Mouse (Mus musculus): Measurements from ENCODE around the gene Ifnl2. TPM values are rescaled to one million over a fixed set of nuclear protein-coding genes. Genes with fewer than 3 reads are reported as not detected.

Gene Ifnl2
- total and polyA plus RNA-seq, 3 experiments = not detected

GRCm38 (mm10) chr7:28557708-28558107, 47.5 kb upstream of the Ifnl2 start:
- DNase-seq (ENCODE audit: low read depth, low spot score) = no peak
- Histone ChIP-seq H3K4me3 (ENCODE audit: control insufficient read depth in 1 of 2, insufficient read depth in 1 of 2, low read depth in 2 of 2, low read length in 2 of 2) (no peak overlapping the region), H3K36me3 (ENCODE audit: control insufficient read depth in 1 of 2, insufficient read depth in 2 of 2, low read length in 2 of 2) (no peaks in the 10 kb centered on the region), H3K27ac (ENCODE audit: control insufficient read depth, low read depth, low read length) (no peak overlapping the region), H3K9ac (ENCODE audit: control insufficient read depth, low read depth, low read length, poor library complexity, severe bottlenecking) (no peak overlapping the region), H3K27me3 (ENCODE audit: control insufficient read depth in 1 of 2, insufficient read depth in 2 of 2, low read length in 2 of 2) (no peaks in the 10 kb centered on the region), H3K4me1 (ENCODE audit: control insufficient read depth in 1 of 2, insufficient read depth in 2 of 2, low read length in 2 of 2) (no peaks in the 10 kb centered on the region), H3K79me2 (ENCODE audit: control insufficient read depth, insufficient read depth, low read length, poor library complexity) (no peaks in the 10 kb centered on the region), H3K9me3 (replicated peaks; ENCODE audit: insufficient read depth, low read length) (no peaks in the 10 kb centered on the region)
- TF ChIP-seq TAL1 (IDR thresholded peaks at IDR 0.05; ENCODE audit: low read length) = 0 out of 2 replicates have a peak, but pooled peaks have one; percentile 4
- no peak for TF ChIP-seq NELFE (IDR thresholded peaks at IDR 0.05; ENCODE audit: low read depth, low read length)

- DNase-seq (ENCODE audit: low read depth, low spot score) = no peak
- H3K79me2 ChIP-seq (ENCODE audit: control insufficient read depth, insufficient read depth, low read length, poor library complexity) = no peaks in the 10 kb centered on the region
- no peak overlapping the region for H3K9ac ChIP-seq (ENCODE audit: control insufficient read depth, low read depth, low read length, poor library complexity, severe bottlenecking)
- TF ChIP-seq ZNF384 (IDR thresholded peaks at IDR 0.05; ENCODE audit: low read depth, low read length) = no peak
- TF ChIP-seq CHD1 (IDR thresholded peaks at IDR 0.05; ENCODE audit: low read depth, low read length) = no peak
- TF ChIP-seq POLR2AphosphoS2 (IDR thresholded peaks at IDR 0.05; ENCODE audit: low read length) = no peak
- no peak for TF ChIP-seq GATA1 (IDR thresholded peaks at IDR 0.05; ENCODE audit: low read depth, low read length)
- no peak for TF ChIP-seq SIN3A (IDR thresholded peaks at IDR 0.05; ENCODE audit: low read length)
- TF ChIP-seq SMC3 (IDR thresholded peaks at IDR 0.05; ENCODE audit: low read depth, low read length) = no peak
- no peaks in the 10 kb centered on the region for H3K27me3 ChIP-seq (ENCODE audit: control insufficient read depth in 1 of 2, insufficient read depth in 2 of 2, low read length in 2 of 2)
- no peak overlapping the region for H3K27ac ChIP-seq (ENCODE audit: control insufficient read depth, low read depth, low read length)
- no peaks in the 10 kb centered on the region for H3K4me1 ChIP-seq (ENCODE audit: control insufficient read depth in 1 of 2, insufficient read depth in 2 of 2, low read length in 2 of 2)
- H3K9me3 ChIP-seq (replicated peaks; ENCODE audit: insufficient read depth, low read length) = no peaks in the 10 kb centered on the region
- H3K36me3 ChIP-seq (ENCODE audit: control insufficient read depth in 1 of 2, insufficient read depth in 2 of 2, low read length in 2 of 2) = no peaks in the 10 kb centered on the region
- no peak overlapping the region for H3K4me3 ChIP-seq (ENCODE audit: control insufficient read depth in 1 of 2, insufficient read depth in 1 of 2, low read depth in 2 of 2, low read length in 2 of 2)
These were observed 46.8 kb upstream of the Ifnl2 start for GRCm38 (mm10) chr7:28557069-28557468.

GRCm38 (mm10) chr7:28555939-28556535, 45.8 kb upstream of the Ifnl2 start:
- 0 out of 4 replicates have a peak, but pooled peaks cover 0 to under 1% of the 10 kb centered on the region in 2 experiments for H3K27me3 ChIP-seq (ENCODE audit: control insufficient read depth in 1 of 2, insufficient read depth in 2 of 2, low read length in 2 of 2)
- H3K79me2 ChIP-seq (ENCODE audit: control insufficient read depth, insufficient read depth, low read length, poor library complexity) = no peaks in the 10 kb centered on the region
- H3K27ac ChIP-seq (ENCODE audit: control insufficient read depth, low read depth, low read length) = no peak overlapping the region
- no peaks in the 10 kb centered on the region for H3K9me3 ChIP-seq (replicated peaks; ENCODE audit: insufficient read depth, low read length)
- no peak overlapping the region for H3K4me3 ChIP-seq (ENCODE audit: control insufficient read depth in 1 of 2, insufficient read depth in 1 of 2, low read depth in 2 of 2, low read length in 2 of 2)
- no peak for DNase-seq (ENCODE audit: low read depth, low spot score)
- no peaks in the 10 kb centered on the region for H3K4me1 ChIP-seq (ENCODE audit: control insufficient read depth in 1 of 2, insufficient read depth in 2 of 2, low read length in 2 of 2)
- no peaks in the 10 kb centered on the region for H3K36me3 ChIP-seq (ENCODE audit: control insufficient read depth in 1 of 2, insufficient read depth in 2 of 2, low read length in 2 of 2)
- TF ChIP-seq MYB (IDR thresholded peaks at IDR 0.05; ENCODE audit: low read depth, low read length) (no peak), EP300 (IDR thresholded peaks at IDR 0.05; ENCODE audit: low read depth in 1 of 2, low read length in 2 of 2) (no peak), ZC3H11A (IDR thresholded peaks at IDR 0.05; ENCODE audit: low read depth, low read length) (no peak), ELF1 (IDR thresholded peaks at IDR 0.05; ENCODE audit: low read depth, low read length) (no peak), ZKSCAN1 (IDR thresholded peaks at IDR 0.05; ENCODE audit: low read depth, low read length) (no peak), TBP (IDR thresholded peaks at IDR 0.05; ENCODE audit: low read depth, low read length) (no peak), NRF1 (IDR thresholded peaks at IDR 0.05; ENCODE audit: insufficient read depth, low read depth, low read length, poor library complexity, severe bottlenecking) (no peak), POLR2AphosphoS2 (IDR thresholded peaks at IDR 0.05; ENCODE audit: low read length) (no peak), MXI1 (IDR thresholded peaks at IDR 0.05; ENCODE audit: low read depth, low read length) (no peak), BHLHE40 (IDR thresholded peaks at IDR 0.05; ENCODE audit: borderline replicate concordance, low read depth, low read length) (no peak), E2F4 (IDR thresholded peaks at IDR 0.05; ENCODE audit: borderline replicate concordance, low read depth, low read length) (no peak)
- H3K9ac ChIP-seq (ENCODE audit: control insufficient read depth, low read depth, low read length, poor library complexity, severe bottlenecking) = no peak overlapping the region

All from MEL (cell line).